In genomic region chr5:33009818-33010812, GRCm38 (mm10) we compare ENCODE assay signal across 8 mouse cellular contexts. TPM values are rescaled to one million over a fixed set of nuclear protein-coding genes. Genes with fewer than 3 reads are reported as not detected.
DNase-seq lines count a peak whose midpoint lies in the region; TF ChIP-seq lines count a peak whose summit lies in the region.

No protein-coding gene starts in this region.

- TF ChIP-seq RAD21 in MEL (IDR thresholded peaks at IDR 0.05; ENCODE audit: low read depth, low read length): no peak

- no peak overlapping the region for H3K4me3 ChIP-seq in MEL (ENCODE audit: control insufficient read depth in 1 of 2, insufficient read depth in 1 of 2, low read depth in 2 of 2, low read length in 2 of 2)
- no peak overlapping the region for H3K4me3 ChIP-seq in embryonic facial prominence, embryonic 10.5 days

- H3K27ac ChIP-seq in MEL (ENCODE audit: control insufficient read depth, low read depth, low read length): no peak overlapping the region
- 0 out of 2 replicates have a peak overlapping the region, but pooled peaks have one; percentile 61 for H3K27ac ChIP-seq in embryonic facial prominence, embryonic 10.5 days (replicated peaks)

- WGBS in embryonic facial prominence, embryonic 10.5 days: 73% methylated on average over 14 of the region's 14 CpGs

- no peak for TF ChIP-seq CTCF in MEL (IDR thresholded peaks at IDR 0.05 in 2 of 3, conservative IDR thresholded peaks at IDR 0.05 in 1 of 3; ENCODE audit: control insufficient read depth in 1 of 3, insufficient read depth in 1 of 3, low read depth in 2 of 3, low read length in 3 of 3, poor library complexity in 1 of 3, severe bottlenecking in 1 of 3)

- no peak overlapping the region for H3K9ac ChIP-seq in MEL (ENCODE audit: control insufficient read depth, low read depth, low read length, poor library complexity, severe bottlenecking)

- no peak for TF ChIP-seq POLR2A in MEL (IDR thresholded peaks at IDR 0.05; ENCODE audit: control insufficient read depth in 1 of 2, insufficient read depth in 1 of 2, low read depth in 1 of 2, low read length in 2 of 2, poor library complexity in 1 of 2)

- H3K27me3 ChIP-seq in MEL (ENCODE audit: control insufficient read depth in 1 of 2, insufficient read depth in 2 of 2, low read length in 2 of 2): peaks cover 0 to 9% of the 10 kb centered on the region in 2 experiments; a peak in 3 of 4 replicates
- no peaks in the 10 kb centered on the region for H3K27me3 ChIP-seq in embryonic facial prominence, embryonic 10.5 days (replicated peaks; ENCODE audit: low read depth, poor library complexity, severe bottlenecking)

- no peaks in the 10 kb centered on the region for H3K79me2 ChIP-seq in MEL (ENCODE audit: control insufficient read depth, insufficient read depth, low read length, poor library complexity)

- intact Hi-C loops in left cerebral cortex, postnatal 14 days (cut with DNase I): no loop called here

- no peak for TF ChIP-seq EP300 in MEL (IDR thresholded peaks at IDR 0.05; ENCODE audit: low read depth in 1 of 2, low read length in 2 of 2)

- H3K9me3 ChIP-seq in MEL (replicated peaks; ENCODE audit: insufficient read depth, low read length): no peaks in the 10 kb centered on the region
- H3K9me3 ChIP-seq in embryonic facial prominence, embryonic 10.5 days: no peaks in the 10 kb centered on the region

- no peaks in the 10 kb centered on the region for H3K36me3 ChIP-seq in MEL (ENCODE audit: control insufficient read depth in 1 of 2, insufficient read depth in 2 of 2, low read length in 2 of 2)
- H3K36me3 ChIP-seq in embryonic facial prominence, embryonic 10.5 days (replicated peaks): no peaks in the 10 kb centered on the region

- peaks cover 0 to 12% of the 10 kb centered on the region in 2 experiments; a peak in 2 of 4 replicates for H3K4me1 ChIP-seq in MEL (ENCODE audit: control insufficient read depth in 1 of 2, insufficient read depth in 2 of 2, low read length in 2 of 2)
- peaks cover 37% of the 10 kb centered on the region for H3K4me1 ChIP-seq in embryonic facial prominence, embryonic 10.5 days

- peak; percentile 96 for DNase-seq in heart, adult 11 months
- DNase-seq in heart, adult 8-10 months (ENCODE audit: low spot score): no peak
- DNase-seq in MEL (ENCODE audit: low read depth, low spot score): no peak
- DNase-seq in embryonic facial prominence, embryonic 10.5 days (ENCODE audit: low spot score): no peak
- DNase-seq in lung, postnatal 4 days: peak; percentile 39 to 46
- no peak for DNase-seq in ovary, postnatal 14 days (ENCODE audit: low spot score)
- no peak for DNase-seq in Muller cell, postnatal 12 days (ENCODE audit: inconsistent ontology term)
- no peak for DNase-seq in left cerebral cortex, postnatal 14 days (ENCODE audit: low spot score in 2 of 2)

TF ChIP-seq in MEL, 35 proteins besides CTCF, POLR2A, EP300 and RAD21:
- TF ChIP-seq NELFE (IDR thresholded peaks at IDR 0.05; ENCODE audit: low read depth, low read length) (no peak), ZNF384 (IDR thresholded peaks at IDR 0.05; ENCODE audit: low read depth, low read length) (peak; percentile 64)

RNA-seq across cellular contexts. Expression of gene Ywhah, which starts 8.5 kb away (rescaled TPM):
- total RNA-seq in heart, adult 8-10 months (2022): 10 to 100 TPM; 73.8 to 88.7 (median 82.1) TPM
- total RNA-seq in MEL (2012; rRNA removed): 80.0 and 91.5 TPM in 2 replicates
- polyA plus RNA-seq in MEL (2012; ENCODE audit: insufficient read depth in 1 of 2, insufficient read length in 2 of 2, low read depth in 1 of 2, low replicate concordance in 2 of 2, missing spikeins in 1 of 2): 100 to 1,000 TPM in 1 of 2 experiments, not detected in 1; 312 TPM
- polyA plus RNA-seq in embryonic facial prominence, embryonic 10.5 days (2016; fragmentation: Nextera tagmentation; extraction: Ambion mirVana): 421 and 423 TPM in 2 replicates
- total RNA-seq in left cerebral cortex, postnatal 14 days (2021): 1,000 to 10,000 TPM; 1,147 to 1,287 TPM

Comparison
In these comparisons a context has a peak if more than half of its experiments do, and no peak if none do; other contexts are left out.
1. DNase-seq: peak in heart, adult 11 months (single experiment) and lung, postnatal 4 days (2 of 2); none in heart, adult 8-10 months (single experiment), MEL (single experiment), embryonic facial prominence, embryonic 10.5 days (single experiment), ovary, postnatal 14 days (single experiment), Muller cell, postnatal 12 days (single experiment) and left cerebral cortex, postnatal 14 days (0 of 2).
2. RNA of gene Ywhah, which starts 8.5 kb away (total RNA-seq): 1,147 to 1,287 TPM in left cerebral cortex, postnatal 14 days; 73.8 to 88.7 TPM in heart, adult 8-10 months and 80.0 to 91.5 TPM in MEL; every median in the first group is over 10 times any median in the second.